Mouse (Mus musculus): ENCODE results near the gene 3110009E18Rik.

Gene 3110009E18Rik

DNA sequence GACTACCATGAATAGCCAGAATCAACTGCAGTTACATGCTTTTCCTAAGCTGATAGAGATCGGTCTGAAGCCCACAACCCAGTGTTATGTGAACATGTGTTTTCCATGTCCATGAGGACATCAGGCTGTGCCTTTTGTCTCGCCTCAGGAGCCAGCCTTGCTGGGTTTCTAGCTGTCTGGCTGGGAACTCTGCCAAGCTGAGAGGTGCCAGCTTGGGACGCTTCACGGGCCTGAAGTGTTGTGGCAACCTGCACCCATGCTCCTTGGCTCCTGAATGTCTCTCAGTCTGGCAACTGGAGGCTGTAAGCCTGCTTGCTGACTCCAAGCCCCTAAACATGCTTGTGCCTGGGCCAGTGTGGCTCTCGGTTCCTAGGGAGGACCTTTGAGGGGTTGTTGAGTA, 21.6 kb downstream of the 3110009E18Rik start:
- no peak for DNase-seq (ENCODE audit: low spot score in 2 of 2)

- DNase-seq (ENCODE audit: low spot score in 2 of 2) = no peak
Measured at GRCm38 (mm10) chr1:120145527-120146216, 24.7 kb downstream of the 3110009E18Rik start.

DNA sequence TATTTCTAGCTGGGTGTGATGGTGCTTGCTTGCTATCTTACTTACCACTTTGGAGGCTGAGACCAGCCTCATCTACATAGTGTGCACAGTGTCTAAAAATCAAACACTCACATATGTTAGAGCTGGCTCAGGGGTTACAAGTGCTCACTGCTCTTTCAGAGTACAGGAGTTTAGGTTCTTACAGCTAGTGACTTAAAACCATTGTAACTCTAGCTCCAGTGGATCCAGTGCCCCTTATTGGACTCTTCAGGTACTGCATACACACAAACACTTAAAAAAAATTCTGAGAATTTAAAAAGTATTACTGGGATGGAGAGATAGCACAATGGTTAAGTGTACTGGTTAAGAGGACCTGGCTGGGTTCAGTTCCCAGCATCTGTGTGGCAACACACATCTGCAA, 26.0 kb downstream of the 3110009E18Rik start:
- no peak for DNase-seq (ENCODE audit: low spot score in 2 of 2)

- DNase-seq (ENCODE audit: low spot score in 2 of 2) = peak in 1 of 2 experiments; percentile 33
Measured at GRCm38 (mm10) chr1:120154232-120154631, 33.2 kb downstream of the 3110009E18Rik start.

- DNase-seq (ENCODE audit: low spot score in 2 of 2) = peak in 1 of 2 experiments; percentile 25
Measured at GRCm38 (mm10) chr1:120155325-120155724, 34.3 kb downstream of the 3110009E18Rik start.

DNA sequence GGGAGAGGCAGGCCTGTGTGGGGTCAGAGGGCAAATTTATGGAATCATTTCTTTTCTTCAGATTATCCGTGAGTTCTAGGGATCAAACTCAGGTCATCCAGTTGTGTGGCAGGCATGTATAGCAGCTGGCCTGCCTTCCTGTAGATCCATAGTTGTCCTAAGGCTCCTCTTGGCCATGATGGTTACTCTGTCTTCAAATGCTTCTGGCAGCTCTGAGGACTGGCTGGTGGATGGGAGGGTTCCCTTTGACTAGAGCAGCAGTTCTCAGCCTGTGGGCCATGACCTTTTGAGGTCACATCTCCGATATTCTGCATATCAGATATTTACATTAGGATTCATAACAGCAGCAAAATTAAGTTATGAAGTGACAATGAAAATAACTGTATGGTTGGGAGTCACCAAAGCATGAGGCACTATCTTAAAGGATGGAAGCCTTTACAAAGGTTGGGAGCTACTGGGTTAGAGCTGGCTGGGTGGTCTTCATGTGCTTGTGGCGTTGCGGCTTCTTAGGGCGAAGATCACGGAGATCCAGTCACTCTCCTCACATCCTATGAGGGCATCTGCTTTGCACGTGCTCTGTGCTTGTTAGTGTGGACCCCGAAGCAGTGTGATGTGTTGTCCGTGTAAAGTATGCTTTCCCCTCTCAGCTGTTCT, 37.6 kb downstream of the 3110009E18Rik start:
- no peak for DNase-seq (ENCODE audit: low spot score in 2 of 2)

- DNase-seq (ENCODE audit: low spot score in 2 of 2) = no peak
Measured at GRCm38 (mm10) chr1:120161502-120161901, 40.5 kb downstream of the 3110009E18Rik start.

DNA sequence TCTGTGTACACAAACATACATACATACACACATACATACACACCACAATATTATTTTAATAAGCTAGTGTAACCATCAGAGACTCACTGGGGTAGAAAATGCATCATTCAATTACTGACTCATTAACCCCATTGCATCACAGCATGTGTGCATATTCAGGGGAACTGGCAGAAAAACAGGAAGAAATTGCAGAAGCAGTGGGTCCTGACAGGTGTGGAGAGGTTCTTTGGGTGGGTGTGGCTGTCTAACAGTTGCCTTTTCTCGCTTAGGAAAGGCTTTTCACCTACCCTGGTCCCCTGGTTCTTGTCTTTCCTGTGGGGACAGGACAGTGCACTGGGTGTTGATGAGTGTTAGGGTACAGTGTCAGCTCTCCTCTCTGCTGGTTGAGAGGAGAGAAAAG, 41.6 kb downstream of the 3110009E18Rik start:
- DNase-seq (ENCODE audit: low spot score in 2 of 2) = no peak

- DNase-seq (ENCODE audit: low spot score in 2 of 2) = no peak
Measured at GRCm38 (mm10) chr1:120168016-120168415, 47.0 kb downstream of the 3110009E18Rik start.

GRCm38 (mm10) chr1:120168674-120169073, 47.7 kb downstream of the 3110009E18Rik start:
- no peak for DNase-seq (ENCODE audit: low spot score in 2 of 2)

DNA sequence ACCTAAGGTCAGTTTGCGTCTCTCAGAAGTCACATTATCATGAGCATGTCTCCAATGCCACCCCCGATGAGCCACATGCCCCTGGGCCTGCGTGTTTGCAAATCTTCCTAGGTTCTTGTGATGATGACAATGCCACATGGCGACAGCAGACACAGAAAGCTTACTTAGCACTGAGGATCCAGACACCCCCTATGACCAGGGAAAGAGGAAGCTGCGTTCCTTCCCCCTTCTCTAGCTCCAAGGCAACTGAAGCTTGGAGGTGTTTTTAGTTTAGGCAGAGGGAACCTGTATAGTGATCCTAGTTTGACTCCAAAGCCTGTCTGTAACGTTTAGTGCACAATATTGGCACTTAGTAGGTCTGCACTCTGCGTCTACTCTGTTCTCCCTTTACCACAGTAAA, 49.3 kb downstream of the 3110009E18Rik start:
- no peak for DNase-seq (ENCODE audit: low spot score in 2 of 2)

DNA sequence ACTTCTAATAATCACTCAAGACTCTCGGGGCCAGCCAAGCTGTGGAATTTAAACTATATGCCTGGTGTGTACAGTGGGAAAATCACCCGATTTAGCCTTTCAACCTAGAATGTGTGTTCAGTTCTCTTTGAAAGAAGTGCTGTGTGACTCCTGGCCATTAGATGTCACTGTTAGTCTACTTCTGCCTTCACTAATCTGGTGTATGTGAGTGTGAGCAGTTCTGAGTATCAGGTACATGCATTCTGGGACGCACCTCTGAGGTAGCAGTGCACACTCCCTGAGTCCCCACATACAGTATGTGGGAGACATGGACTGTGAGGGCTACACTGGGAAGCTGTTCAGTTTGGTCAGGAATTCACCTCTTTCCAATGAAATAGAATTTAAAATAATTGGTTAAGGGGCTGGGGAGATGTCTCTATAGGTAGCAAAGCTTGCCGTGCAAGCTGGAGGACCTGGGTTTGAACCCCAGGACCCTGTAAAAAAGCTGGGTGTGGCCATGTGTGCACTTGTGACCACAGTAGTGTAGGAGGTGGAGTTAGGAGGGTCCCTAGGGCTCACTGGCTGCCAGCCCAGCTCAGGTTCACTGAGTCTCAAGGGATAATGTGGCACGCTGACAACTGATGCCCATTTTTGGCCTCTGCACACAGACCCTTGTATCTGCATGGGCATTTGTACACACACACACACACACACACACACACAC, 51.0 kb downstream of the 3110009E18Rik start:
- DNase-seq (ENCODE audit: low spot score in 2 of 2) = peak in 1 of 2 experiments; percentile 48

DNA sequence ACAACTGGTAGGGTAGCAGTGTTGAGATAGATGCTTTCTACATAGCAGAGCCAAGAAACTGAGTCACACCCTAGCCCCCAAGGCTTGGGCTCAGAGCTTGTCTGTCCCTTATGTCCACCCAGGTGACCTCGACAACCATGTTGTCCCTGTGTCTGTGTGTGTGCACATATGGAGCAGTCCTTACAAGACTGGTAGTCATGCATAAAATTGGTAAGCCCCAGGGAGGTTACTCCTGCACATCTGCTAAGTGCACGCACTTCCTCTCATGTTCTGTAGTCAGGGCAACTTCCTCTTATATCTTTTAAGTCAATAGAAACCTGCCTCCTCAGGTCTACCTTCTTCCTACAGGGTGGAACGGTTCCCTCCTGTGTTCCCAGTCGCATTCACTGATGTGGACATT, 54.0 kb downstream of the 3110009E18Rik start:
- DNase-seq (ENCODE audit: low spot score in 2 of 2) = no peak

DNA sequence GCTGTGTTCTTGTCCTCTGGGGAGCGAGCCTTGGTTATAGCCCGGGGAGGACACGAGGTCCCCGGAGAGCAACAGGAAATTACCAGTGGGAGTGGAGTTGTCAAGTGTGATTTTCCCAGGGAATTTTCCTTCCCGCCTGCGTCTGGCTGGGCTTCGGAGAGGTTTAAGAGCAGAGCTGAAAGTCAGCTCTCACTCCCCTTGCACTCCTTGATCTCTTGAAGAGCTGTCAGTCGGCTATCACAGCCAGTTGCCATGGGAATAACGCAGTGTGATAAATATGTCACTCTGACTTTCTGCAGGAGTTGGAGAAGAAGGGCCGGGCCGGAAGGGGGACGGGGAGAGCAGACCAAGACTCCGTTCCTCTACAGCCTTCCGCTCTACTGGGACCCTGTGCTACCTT, 55.3 kb downstream of the 3110009E18Rik start:
- DNase-seq (ENCODE audit: low spot score in 2 of 2) = no peak

DNA sequence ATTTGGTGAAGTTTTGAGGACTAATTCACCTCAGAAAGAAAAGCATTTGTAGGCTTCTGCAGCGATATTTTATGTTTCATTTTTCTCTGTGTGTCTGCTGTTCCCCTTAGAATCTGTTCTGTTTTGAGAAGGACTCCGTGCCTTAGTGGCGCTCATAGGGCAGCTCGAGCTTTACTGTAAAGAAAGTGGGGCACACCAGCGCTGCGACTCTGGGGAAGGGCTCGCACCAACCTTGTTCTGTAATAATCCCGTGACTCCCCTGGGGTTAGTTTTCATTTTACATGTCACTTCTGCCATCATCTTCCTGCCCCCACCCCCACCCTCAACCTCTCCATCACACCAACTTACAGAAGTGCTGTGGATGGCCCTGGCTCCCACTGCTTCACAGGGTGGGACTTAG, 56.2 kb downstream of the 3110009E18Rik start:
- no peak for DNase-seq (ENCODE audit: low spot score in 2 of 2)

GRCm38 (mm10) chr1:120186204-120186603, 65.2 kb downstream of the 3110009E18Rik start:
- no peak for DNase-seq (ENCODE audit: low spot score in 2 of 2)

- no peak for DNase-seq (ENCODE audit: low spot score in 2 of 2)
Measured at GRCm38 (mm10) chr1:120186655-120187054, 65.7 kb downstream of the 3110009E18Rik start.

DNA sequence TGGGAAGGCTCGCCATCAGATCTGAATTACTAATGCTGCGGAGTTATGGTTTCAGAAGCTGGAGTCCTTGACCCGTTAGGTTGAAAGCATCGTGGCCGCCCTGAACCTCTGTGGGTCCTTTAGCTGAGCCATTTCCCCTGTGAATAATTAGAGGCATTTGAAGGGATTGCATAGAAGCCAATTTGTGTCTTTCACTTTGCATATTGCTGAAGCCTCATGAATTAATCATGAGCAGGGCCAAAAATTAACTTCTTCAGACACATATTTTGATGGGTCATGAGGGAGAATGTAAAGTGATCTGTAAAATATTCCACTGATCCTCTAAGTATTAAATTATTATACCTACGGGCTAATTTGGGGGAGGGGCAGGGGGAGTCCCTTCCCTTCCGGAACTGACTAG, 66.1 kb downstream of the 3110009E18Rik start:
- no peak for DNase-seq (ENCODE audit: low spot score in 2 of 2)

DNA sequence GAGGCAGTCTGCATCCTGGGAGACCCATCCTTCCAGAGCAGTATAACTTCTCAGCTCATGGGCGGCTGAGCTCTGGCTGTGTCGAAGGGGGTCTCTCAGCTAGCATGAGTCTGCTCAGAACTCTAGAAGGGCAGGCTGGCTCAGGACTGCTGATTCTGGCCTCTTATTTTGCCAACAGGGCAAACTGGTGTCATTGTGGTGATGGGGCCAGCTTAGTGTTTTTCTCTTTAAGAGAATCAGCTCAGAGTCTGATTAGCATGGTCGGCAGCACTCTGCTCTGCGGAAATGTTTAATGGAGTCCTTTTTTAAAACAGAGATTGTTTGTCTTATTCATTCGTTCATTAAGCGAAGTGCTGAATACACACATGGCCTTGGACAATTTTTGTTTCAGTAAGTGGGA, 68.2 kb downstream of the 3110009E18Rik start:
- peak; percentile 19 to 25 for DNase-seq (ENCODE audit: low spot score in 2 of 2)

- no peak for DNase-seq (ENCODE audit: low spot score in 2 of 2)
Measured at GRCm38 (mm10) chr1:120190300-120190699, 69.3 kb downstream of the 3110009E18Rik start.

DNA sequence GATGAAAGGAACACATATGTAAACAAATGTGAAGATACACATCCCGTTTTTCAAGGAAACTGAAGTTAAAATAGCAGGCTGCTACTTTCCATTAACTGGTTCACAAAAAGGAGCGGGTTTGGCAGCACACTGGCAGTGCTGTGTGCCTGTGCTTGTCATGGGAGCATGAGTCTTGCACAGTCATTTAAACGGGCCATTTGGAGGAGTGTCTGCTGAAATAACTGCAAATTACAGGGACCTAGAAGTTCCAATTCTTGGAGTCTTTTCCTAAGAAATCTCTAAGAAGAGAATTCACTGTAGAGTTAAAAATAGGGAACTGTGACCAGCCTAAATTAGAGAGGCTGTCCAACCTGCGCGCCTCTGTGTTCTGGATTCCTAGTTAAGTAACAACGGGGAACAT, 70.0 kb downstream of the 3110009E18Rik start:
- DNase-seq (ENCODE audit: low spot score in 2 of 2) = peak; percentile 23 to 30

- no peak for DNase-seq (ENCODE audit: low spot score in 2 of 2)
Measured at GRCm38 (mm10) chr1:120192321-120192720, 71.3 kb downstream of the 3110009E18Rik start.

GRCm38 (mm10) chr1:120193586-120193985, 72.6 kb downstream of the 3110009E18Rik start:
- DNase-seq (ENCODE audit: low spot score in 2 of 2) = no peak
